ENCODE assay signal across 9 mouse cellular contexts in the genomic region with DNA sequence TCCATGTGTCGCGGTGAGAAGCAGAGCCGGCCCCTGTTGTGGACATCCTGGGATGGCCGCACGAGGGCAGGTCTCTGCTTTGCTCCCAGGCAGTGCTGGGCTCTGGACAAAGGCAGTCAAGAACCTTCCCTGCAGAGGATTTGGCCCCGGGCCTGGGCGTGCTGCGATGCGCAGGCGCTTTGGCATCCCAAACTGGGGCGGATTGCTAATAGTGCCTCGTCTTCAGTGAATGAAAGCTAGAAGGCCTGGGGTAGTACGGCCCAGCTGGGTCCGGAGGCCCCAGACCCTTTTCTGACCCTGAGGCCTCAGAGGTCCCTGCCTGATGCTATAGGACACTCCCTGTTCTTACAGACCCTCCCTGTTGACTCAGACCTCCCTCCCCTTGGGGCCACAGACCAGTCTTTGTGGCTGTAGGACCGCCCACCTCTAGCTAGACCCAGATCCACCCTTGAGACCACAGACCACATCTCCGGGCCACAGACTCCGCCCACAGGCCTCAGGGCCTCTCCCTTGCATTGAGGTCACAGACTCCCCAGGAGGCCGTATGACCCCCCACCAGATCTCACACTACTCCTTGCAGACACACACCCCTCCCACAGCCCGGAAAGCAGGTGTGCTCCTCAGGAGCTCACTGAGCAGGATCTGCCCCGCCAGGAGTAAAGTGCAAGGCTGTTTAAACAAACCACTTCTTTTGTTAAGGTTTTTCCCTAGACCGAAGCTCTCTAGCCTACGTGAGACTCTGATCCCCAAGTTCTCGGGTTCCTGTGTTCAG. TPM values are rescaled to one million over a fixed set of nuclear protein-coding genes. Genes with fewer than 3 reads are reported as not detected.
DNase-seq lines count a peak whose midpoint lies in the region; ATAC-seq and TF ChIP-seq lines count a peak whose summit lies in the region.
"Had no signal": no experiment of that assay in that cellular context is flagged by ENCODE, and none has a peak within 500 bp of the region (broad histone marks: within the 10 kb centered on the region; RNA-seq: fewer than 3 reads in every experiment).

No protein-coding gene starts in this region.

- peak overlapping the region; percentile 56 for H3K4me2 ChIP-seq in hindbrain, postnatal 0 days (ENCODE audit: low read depth, low read length)
- H3K4me2 ChIP-seq in limb, embryonic 13.5 days (replicated peaks), result peak overlapping the region; percentile 66
- H3K4me2 ChIP-seq in midbrain, embryonic 16.5 days (ENCODE audit: low read length), result peak overlapping the region; percentile 18; the same call in 1 of the 2 replicates

- intact Hi-C loops in gastrocnemius, postnatal 36 days (cut with DNase I), result loop anchor here (10.0 kb wide), 2 partner anchors 222 to 292 kb away; no protein-coding TSS in a partner anchor

- H3K9me3 ChIP-seq in hindbrain, postnatal 0 days (ENCODE audit: low read length), result no peaks in the 10 kb centered on the region
- no peaks in the 10 kb centered on the region for H3K9me3 ChIP-seq in limb, embryonic 13.5 days
- no peaks in the 10 kb centered on the region for H3K9me3 ChIP-seq in midbrain, embryonic 16.5 days (replicated peaks; ENCODE audit: control insufficient read depth, low read length, poor library complexity, severe bottlenecking)

- TF ChIP-seq CTCF in hindbrain, postnatal 0 days (IDR thresholded peaks at IDR 0.05; ENCODE audit: low read depth), result peak; percentile 66

- no peak overlapping the region for H3K4me3 ChIP-seq in hindbrain, postnatal 0 days (ENCODE audit: low read length)
- peak overlapping the region; percentile 71; the same call in 1 of the 2 replicates for H3K4me3 ChIP-seq in limb, embryonic 13.5 days
- no peak overlapping the region for H3K4me3 ChIP-seq in midbrain, embryonic 16.5 days (ENCODE audit: low read depth, low read length)

- DNase-seq in right cerebral cortex, postnatal 10 days (ENCODE audit: low spot score in 2 of 2), result peak; percentile 68 to 77
- no peak for DNase-seq in right cerebral cortex, postnatal 36 days (ENCODE audit: low spot score in 2 of 2)
- peak; percentile 86 for DNase-seq in embryo, embryonic 10 days (ENCODE audit: low spot score)
- DNase-seq in gastrocnemius, postnatal 36 days, result peak; percentile 80 to 84
- peak; percentile 84 for DNase-seq in hindbrain, postnatal 0 days (ENCODE audit: low spot score)
- peak; percentile 78 to 84 for DNase-seq in urinary bladder, postnatal 4 days (ENCODE audit: low spot score in 2 of 2)

- H3K9ac ChIP-seq in hindbrain, postnatal 0 days (replicated peaks; ENCODE audit: low read length), result no peak overlapping the region
- peak overlapping the region; percentile 53 for H3K9ac ChIP-seq in limb, embryonic 13.5 days
- H3K9ac ChIP-seq in midbrain, embryonic 16.5 days (ENCODE audit: low read depth, low read length), result no peak overlapping the region

- no peaks in the 10 kb centered on the region for H3K27me3 ChIP-seq in hindbrain, postnatal 0 days (ENCODE audit: insufficient read depth, low read length)
- peaks cover 31% of the 10 kb centered on the region for H3K27me3 ChIP-seq in limb, embryonic 13.5 days
- H3K27me3 ChIP-seq in midbrain, embryonic 16.5 days (ENCODE audit: control insufficient read depth, insufficient read depth, low read depth, low read length), result peaks cover 14% of the 10 kb centered on the region

- H3K36me3 ChIP-seq in hindbrain, postnatal 0 days (ENCODE audit: insufficient read depth, low read length), result no peaks in the 10 kb centered on the region
- no peaks in the 10 kb centered on the region for H3K36me3 ChIP-seq in limb, embryonic 13.5 days
- no peaks in the 10 kb centered on the region for H3K36me3 ChIP-seq in midbrain, embryonic 16.5 days (ENCODE audit: control insufficient read depth, insufficient read depth, low read length)
- H3K36me3 ChIP-seq: G1E had no signal

- H3K27ac ChIP-seq in hindbrain, postnatal 0 days, result no peak overlapping the region
- no peak overlapping the region for H3K27ac ChIP-seq in limb, embryonic 13.5 days
- H3K27ac ChIP-seq in midbrain, embryonic 16.5 days (ENCODE audit: low read length), result no peak overlapping the region

- H3K4me1 ChIP-seq in hindbrain, postnatal 0 days (ENCODE audit: insufficient read depth, low read length), result peaks cover 16% of the 10 kb centered on the region; the same call in 1 of the 2 replicates
- peaks cover 39% of the 10 kb centered on the region for H3K4me1 ChIP-seq in limb, embryonic 13.5 days
- peaks cover 22% of the 10 kb centered on the region for H3K4me1 ChIP-seq in midbrain, embryonic 16.5 days (ENCODE audit: control insufficient read depth, insufficient read depth, low read length)

- ATAC-seq in hindbrain, postnatal 0 days, result peak; percentile 85
- peak; percentile 41; the same call in 1 of the 2 replicates for ATAC-seq in limb, embryonic 13.5 days (ENCODE audit: low FRiP score, low read depth)
- peak; percentile 16; the same call in 1 of the 2 replicates for ATAC-seq in midbrain, embryonic 16.5 days

- WGBS in hindbrain, postnatal 0 days, result 11% methylated on average over 23 of the region's 23 CpGs
- 15% methylated on average over 23 of the region's 23 CpGs for WGBS in limb, embryonic 13.5 days
- WGBS in midbrain, embryonic 16.5 days, result 6% methylated on average over 23 of the region's 23 CpGs

RNA-seq across cellular contexts. Expression of gene Ackr3, which starts 1.4 kb away (rescaled TPM):
- 10 to 100 TPM in 1 of 2 experiments, 1 to 10 TPM in 1; 9.9 to 13.4 TPM for total RNA-seq in gastrocnemius, postnatal 36 days (2021)
- 7.2 and 13.1 TPM in 2 replicates for total RNA-seq in hindbrain, postnatal 0 days (2014; rRNA removed)
- polyA plus RNA-seq in hindbrain, postnatal 0 days (2015; fragmentation: Nextera tagmentation; extraction: Ambion mirVana), result 7.4 and 7.8 TPM in 2 replicates
- polyA plus RNA-seq in limb, embryonic 13.5 days (2015; fragmentation: Nextera tagmentation; extraction: Ambion mirVana), result 40.5 and 41.7 TPM in 2 replicates
- polyA plus RNA-seq in midbrain, embryonic 16.5 days (2015; fragmentation: Nextera tagmentation; extraction: Ambion mirVana), result 10.4 and 10.9 TPM in 2 replicates
- polyA plus RNA-seq: G1E had no signal

RNA-seq across cellular contexts. Expression of gene Iqca, which starts 49.2 kb away (rescaled TPM):
- not detected for total RNA-seq in gastrocnemius, postnatal 36 days (2021)
- 0.58 and 1.8 TPM in 2 replicates for total RNA-seq in hindbrain, postnatal 0 days (2014; rRNA removed)
- 0.71 and 1.2 TPM in 2 replicates for polyA plus RNA-seq in hindbrain, postnatal 0 days (2015; fragmentation: Nextera tagmentation; extraction: Ambion mirVana)
- 0.10 and 0.47 TPM in 2 replicates for polyA plus RNA-seq in limb, embryonic 13.5 days (2015; fragmentation: Nextera tagmentation; extraction: Ambion mirVana)
- polyA plus RNA-seq in midbrain, embryonic 16.5 days (2015; fragmentation: Nextera tagmentation; extraction: Ambion mirVana), result 0.62 and 0.85 TPM in 2 replicates
- polyA plus RNA-seq: G1E had no signal

Comparison
In these comparisons a context has a peak if more than half of its experiments do, and no peak if none do; other contexts are left out.
1. DNase-seq: peak in right cerebral cortex, postnatal 10 days (2 of 2), embryo, embryonic 10 days (single experiment), gastrocnemius, postnatal 36 days (2 of 2), hindbrain, postnatal 0 days (single experiment) and urinary bladder, postnatal 4 days (2 of 2); none in right cerebral cortex, postnatal 36 days (0 of 2).
2. ATAC-seq: peak in every context shown above with its lines; median percentile 85 in hindbrain, postnatal 0 days; 41 in limb, embryonic 13.5 days; 16 in midbrain, embryonic 16.5 days.
3. Peak in every context shown above with its lines, with median percentiles within 50 percentile points of each other: H3K4me2 ChIP-seq.